In the genomic region with DNA sequence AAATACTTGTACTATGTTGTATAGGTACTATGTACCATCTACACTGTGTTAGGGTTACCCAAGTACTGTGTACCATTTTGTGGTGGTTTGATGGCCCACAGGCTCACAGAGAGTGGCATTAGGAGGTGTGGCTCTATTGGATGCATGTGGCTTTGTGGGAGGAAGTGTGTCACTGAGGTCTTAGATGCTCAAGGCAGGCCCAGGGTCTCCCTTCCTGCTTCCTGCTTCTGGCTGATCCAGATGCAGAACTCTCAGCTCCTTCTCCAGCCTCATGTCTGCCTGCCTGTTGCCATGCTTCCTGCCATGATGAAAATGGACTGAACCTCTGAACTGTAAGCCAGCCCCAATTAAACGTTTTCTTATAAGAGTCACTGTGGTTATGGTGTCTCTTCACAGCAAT, we compare ENCODE assay signal across 31 mouse cellular contexts. TPM values are rescaled to one million over a fixed set of nuclear protein-coding genes. Genes with fewer than 3 reads are reported as not detected.
DNase-seq lines count a peak whose midpoint lies in the region; ATAC-seq lines count a peak whose summit lies in the region.
"Had no signal": no experiment of that assay in that cellular context is flagged by ENCODE, and none has a peak within 500 bp of the region (broad histone marks: within the 10 kb centered on the region; RNA-seq: fewer than 3 reads in every experiment).

No protein-coding gene starts in this region.

- no peaks in the 10 kb centered on the region for H3K36me3 ChIP-seq in intestine, embryonic 16.5 days (ENCODE audit: control insufficient read depth, insufficient read depth, low read length)
- H3K36me3 ChIP-seq: embryonic facial prominence, embryonic 10.5 days; embryonic facial prominence, embryonic 13.5 days; forebrain, embryonic 10.5 days; heart, embryonic 10.5 days; heart, embryonic 13.5 days had no signal

- no peak overlapping the region for H3K9ac ChIP-seq in intestine, embryonic 16.5 days (ENCODE audit: low read depth, low read length)
- H3K9ac ChIP-seq: embryonic facial prominence, embryonic 13.5 days; forebrain, embryonic 13.5 days; heart, embryonic 13.5 days; hindbrain, embryonic 14.5 days had no signal

- H3K27ac ChIP-seq in intestine, embryonic 16.5 days (ENCODE audit: low read length), result peak overlapping the region; percentile 95; the same call in 1 of the 2 replicates
- H3K27ac ChIP-seq: forebrain, embryonic 13.5 days; heart, embryonic 13.5 days; hindbrain, embryonic 14.5 days; hindbrain, postnatal 0 days had no signal

- no peak overlapping the region for H3K4me2 ChIP-seq in intestine, embryonic 16.5 days (ENCODE audit: low read depth, low read length)
- H3K4me2 ChIP-seq: embryonic facial prominence, embryonic 13.5 days; forebrain, embryonic 13.5 days; heart, embryonic 13.5 days; hindbrain, embryonic 14.5 days had no signal

- 0 out of 2 replicates have a peak, but pooled peaks cover 2% of the 10 kb centered on the region for H3K9me3 ChIP-seq in intestine, embryonic 16.5 days (ENCODE audit: control insufficient read depth, low read length)
- H3K9me3 ChIP-seq: embryonic facial prominence, embryonic 10.5 days; embryonic facial prominence, embryonic 13.5 days; forebrain, embryonic 10.5 days; forebrain, embryonic 13.5 days; heart, embryonic 10.5 days had no signal

- peak; percentile 56 for DNase-seq in heart, adult 11 months
- no peak for DNase-seq in heart, adult 8-10 months (ENCODE audit: low spot score)
- peak; percentile 52 for DNase-seq in R1 (ENCODE audit: low read depth, low spot score)
- no peak for DNase-seq in layer of hippocampus, adult 18-20 months (ENCODE audit: low spot score in 2 of 2)
- DNase-seq in lung, postnatal 36 days, result no peak
- no peak for DNase-seq in adrenal gland, adult 18-20 months (ENCODE audit: low spot score in 2 of 2)
- DNase-seq: adrenal gland, adult 2 months; adrenal gland, postnatal 14 days; cerebellum, adult 11 months; cerebellum, adult 2 months; cerebellum, adult 9-11 months; cerebellum, postnatal 36 days; embryo, embryonic 11 days; gastrocnemius, postnatal 10 days; gastrocnemius, postnatal 36 days; heart, adult 18-20 months; heart, postnatal 14 days; heart, postnatal 4 days had no signal

- WGBS in intestine, embryonic 16.5 days, result 91% methylated on average over 1 of the region's 1 CpGs

- H3K4me3 ChIP-seq in intestine, embryonic 16.5 days (ENCODE audit: low read length), result no peak overlapping the region
- H3K4me3 ChIP-seq: embryonic facial prominence, embryonic 10.5 days; embryonic facial prominence, embryonic 13.5 days; erythroblast, embryonic 14.5 days; forebrain, embryonic 10.5 days; forebrain, embryonic 13.5 days; heart, embryonic 10.5 days; heart, embryonic 13.5 days had no signal

- H3K4me1 ChIP-seq in intestine, embryonic 16.5 days (ENCODE audit: control insufficient read depth, insufficient read depth, low read length), result peaks cover 18% of the 10 kb centered on the region; the same call in 1 of the 2 replicates
- H3K4me1 ChIP-seq: forebrain, embryonic 13.5 days had no signal

- H3K27me3 ChIP-seq in intestine, embryonic 16.5 days (replicated peaks; ENCODE audit: control insufficient read depth, insufficient read depth, low read length), result no peaks in the 10 kb centered on the region
- H3K27me3 ChIP-seq: CH12.LX; embryonic facial prominence, embryonic 13.5 days; forebrain, embryonic 13.5 days; heart, embryonic 13.5 days had no signal

- no peak for ATAC-seq in intestine, embryonic 16.5 days
- ATAC-seq: forebrain, embryonic 13.5 days; forebrain, embryonic 16.5 days; hindbrain, postnatal 0 days; inflammation-experienced regulatory T-cells, adult 6 months had no signal

RNA-seq across cellular contexts. Expression of gene Stt3b, which starts 47.8 kb away (rescaled TPM):
- total RNA-seq in heart, adult 8-10 months (2022), result 10 to 100 TPM; 48.7 to 53.5 (median 50.0) TPM
- polyA plus RNA-seq in intestine, embryonic 16.5 days (2015; fragmentation: Nextera tagmentation; extraction: Ambion mirVana), result 108 and 127 TPM in 2 replicates
- total RNA-seq in layer of hippocampus, adult 18-20 months (2021), result 10 to 100 TPM; 79.2 to 81.0 TPM
- 100 to 1,000 TPM; 123 to 124 TPM for total RNA-seq in adrenal gland, adult 18-20 months (2021)

Comparison
In these comparisons a context has a peak if more than half of its experiments do, and no peak if none do; other contexts are left out.
1. DNase-seq: peak in heart, adult 11 months (single experiment) and R1 (single experiment); none in heart, adult 8-10 months (single experiment), layer of hippocampus, adult 18-20 months (0 of 2), lung, postnatal 36 days (single experiment) and adrenal gland, adult 18-20 months (0 of 2).